Mouse (Mus musculus) layer of hippocampus, adult 8-10 months (tissue): ENCODE data around the gene Tekt3. TPM values are rescaled to one million over a fixed set of nuclear protein-coding genes. Genes with fewer than 3 reads are reported as not detected.

ENCODE experiments used
- DNase-seq, 2 experiments: peaks; one replicate each; pipeline ENCODE4 v3.0.0; 2022; ENCODE audit warnings: low spot score in 2 of 2
- total RNA-seq, 4 experiments: library from RNA; stranded (reverse); gene quantifications; 2 replicates each; pipeline ENCODE4 v1.2.4; 2022

Gene Tekt3
- total RNA-seq, 4 experiments from 2014 or later, result 0.18 to 0.36 (median 0.26) TPM; not detected in 1

GRCm38 (mm10) chr11:63122776-63123350 is 61.4 kb downstream of the Tekt3 start:
- DNase-seq, result no peak

GRCm38 (mm10) chr11:63124316-63124715 is 62.9 kb downstream of the Tekt3 start:
- DNase-seq, result no peak

- no peak for DNase-seq
These were observed 64.5 kb downstream of the Tekt3 start for GRCm38 (mm10) chr11:63125832-63126456.

- DNase-seq, result no peak
These were observed 65.5 kb downstream of the Tekt3 start for GRCm38 (mm10) chr11:63126976-63127375.

GRCm38 (mm10) chr11:63127513-63127912 is 66.1 kb downstream of the Tekt3 start:
- no peak for DNase-seq

- no peak for DNase-seq
These were observed 67.3 kb downstream of the Tekt3 start, which contains the start of gene Pmp22 for GRCm38 (mm10) chr11:63128784-63129183. TSS of gene Pmp22 (plus strand) at chr11:63128982.

GRCm38 (mm10) chr11:63129375-63129774 is 67.9 kb downstream of the Tekt3 start:
- DNase-seq, result no peak

- DNase-seq, result no peak
These were observed 68.4 kb downstream of the Tekt3 start for GRCm38 (mm10) chr11:63129840-63130239.

GRCm38 (mm10) chr11:63130497-63130896 is 69.0 kb downstream of the Tekt3 start:
- no peak for DNase-seq

- DNase-seq, result no peak
These were observed 69.7 kb downstream of the Tekt3 start for GRCm38 (mm10) chr11:63131001-63131692.

- DNase-seq, result no peak
These were observed 70.2 kb downstream of the Tekt3 start for GRCm38 (mm10) chr11:63131693-63132040.

GRCm38 (mm10) chr11:63132151-63132500 is 70.7 kb downstream of the Tekt3 start:
- DNase-seq, result no peak

- DNase-seq, result peak; percentile 38 to 53
These were observed 71.3 kb downstream of the Tekt3 start for GRCm38 (mm10) chr11:63132501-63133435.

GRCm38 (mm10) chr11:63134021-63134420 is 72.6 kb downstream of the Tekt3 start:
- no peak for DNase-seq

- DNase-seq, result no peak
These were observed 73.5 kb downstream of the Tekt3 start for GRCm38 (mm10) chr11:63134742-63135482.

GRCm38 (mm10) chr11:63135622-63136021 is 74.2 kb downstream of the Tekt3 start:
- peak; percentile 93 to 97 for DNase-seq

- no peak for DNase-seq
These were observed 74.8 kb downstream of the Tekt3 start for GRCm38 (mm10) chr11:63136205-63136604.

GRCm38 (mm10) chr11:63136836-63137416 is 75.5 kb downstream of the Tekt3 start:
- DNase-seq, result no peak

- no peak for DNase-seq
These were observed 77.3 kb downstream of the Tekt3 start for GRCm38 (mm10) chr11:63138739-63139138.

- DNase-seq, result no peak
These were observed 80.9 kb downstream of the Tekt3 start for GRCm38 (mm10) chr11:63142311-63142710.

- DNase-seq, result no peak
These were observed 81.4 kb downstream of the Tekt3 start for GRCm38 (mm10) chr11:63142816-63143215.
